Mouse (Mus musculus): ENCODE measurements around the gene Trak1. TPM values are rescaled to one million over a fixed set of nuclear protein-coding genes. Genes with fewer than 3 reads are reported as not detected.

Trak1 gene
- 100 to 1,000 TPM; 203 to 207 TPM for total RNA-seq (2021)
- long read RNA-seq, experiment 1, full-length matches to known transcripts = 93 of 225 reads
- long read RNA-seq, experiment 1, partial matches to known transcripts = 64 of 225 reads
- long read RNA-seq, experiment 1, other reads (novel, unspliced or antisense) = 68 of 225 reads
- long read RNA-seq, experiment 2, full-length matches to known transcripts = 85 of 210 reads
- long read RNA-seq, experiment 2, partial matches to known transcripts = 42 of 210 reads
- long read RNA-seq, experiment 2, other reads (novel, unspliced or antisense) = 83 of 210 reads

GRCm38 (mm10) chr9:121297171-121298064, at the start of gene Trak1:
Gene Trak1 (plus strand): TSS chr9:121297502.
- DNase-seq = peak; percentile 71

- peak; percentile 90 for DNase-seq
Observed at GRCm38 (mm10) chr9:121247956-121248775, 49.1 kb upstream of the Trak1 start.

DNA sequence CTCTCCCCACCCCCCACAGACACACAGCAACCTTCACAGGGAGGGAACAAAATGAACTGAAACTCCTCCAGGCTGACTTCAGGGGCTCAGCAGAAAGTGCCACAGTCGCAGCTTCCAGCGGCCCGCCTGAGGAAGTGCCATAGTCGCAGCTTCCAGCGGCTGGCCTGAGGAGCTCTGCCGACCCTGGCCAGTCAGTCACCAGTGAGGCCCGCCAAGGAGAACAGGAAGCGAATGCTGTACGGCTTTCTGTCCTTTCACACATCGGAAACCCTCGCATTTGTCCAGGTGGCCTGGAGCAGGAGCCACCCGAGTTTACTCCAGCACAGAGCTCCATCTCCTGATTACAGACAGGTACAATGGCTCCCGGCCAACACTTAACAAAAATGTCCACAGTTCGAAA, 47.5 kb upstream of the Trak1 start:
- peak; percentile 6 for DNase-seq

- no peak for DNase-seq
Observed at GRCm38 (mm10) chr9:121250854-121251253, 46.4 kb upstream of the Trak1 start.

- DNase-seq = peak; percentile 7
Observed at GRCm38 (mm10) chr9:121253983-121254382, 43.3 kb upstream of the Trak1 start.

DNA sequence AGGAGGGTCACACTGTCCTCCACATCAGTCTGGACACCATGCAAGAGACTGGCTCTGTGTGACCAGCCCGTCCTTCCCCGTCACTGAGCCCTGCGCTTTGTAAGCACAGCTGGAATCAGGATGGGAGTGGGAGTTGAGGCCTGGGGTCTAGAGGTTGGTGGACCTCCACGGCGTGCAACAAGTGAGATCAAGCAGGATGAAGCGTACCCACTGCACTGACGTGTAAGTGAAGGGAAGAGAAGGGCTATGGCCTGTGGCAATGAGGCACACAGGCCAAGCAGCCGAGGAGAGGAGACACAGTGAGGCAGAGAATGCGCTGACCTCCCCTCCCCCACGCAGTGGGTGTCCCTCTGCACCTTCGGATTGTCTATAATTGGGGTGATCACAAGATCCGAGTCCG, 42.5 kb upstream of the Trak1 start:
- DNase-seq = peak; percentile 3

- peak; percentile 2 for DNase-seq
Observed at GRCm38 (mm10) chr9:121257106-121257505, 40.2 kb upstream of the Trak1 start.

- DNase-seq = no peak
Observed at GRCm38 (mm10) chr9:121265307-121265706, 32.0 kb upstream of the Trak1 start.

DNA sequence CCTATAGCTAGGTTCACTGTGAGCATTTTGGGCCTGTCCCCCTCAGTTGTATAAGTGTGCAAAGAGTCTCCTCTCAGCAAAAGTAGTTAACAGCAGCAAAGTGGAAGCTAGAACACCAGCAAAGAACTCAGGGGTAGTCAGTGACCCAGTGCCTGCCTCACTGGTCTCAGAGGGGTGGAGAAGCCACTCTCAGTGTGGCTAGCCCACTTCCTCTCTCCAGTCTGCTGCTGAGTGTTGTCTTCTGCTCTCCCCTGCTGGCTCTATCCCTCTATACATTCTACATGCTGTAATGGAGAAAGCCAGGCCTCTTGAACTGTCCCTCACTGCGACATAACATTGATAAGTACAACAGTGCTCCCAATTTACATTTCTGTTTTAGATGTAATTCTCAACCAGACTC, 26.2 kb upstream of the Trak1 start:
- no peak for DNase-seq

DNA sequence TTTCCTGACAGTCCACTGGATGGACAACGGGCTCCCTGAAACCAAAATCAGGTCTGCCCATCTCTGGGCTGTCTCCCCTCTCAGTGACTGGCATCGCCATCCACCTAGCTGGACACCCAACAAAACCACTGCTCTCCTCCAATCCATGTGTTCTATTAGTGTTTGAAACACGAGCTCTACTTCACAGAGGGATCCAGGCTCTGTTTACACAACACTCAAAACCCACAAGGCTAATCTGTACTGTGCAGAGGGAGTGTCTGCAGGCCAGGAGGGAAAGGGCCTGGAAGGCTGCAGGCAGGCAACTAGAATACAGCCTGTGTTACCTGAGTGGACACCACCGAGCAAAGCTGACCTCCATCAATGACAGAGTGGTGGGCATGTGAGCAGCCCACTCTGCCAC, 25.7 kb upstream of the Trak1 start:
- DNase-seq = no peak

- DNase-seq = no peak
Observed at GRCm38 (mm10) chr9:121276745-121277117, 20.6 kb upstream of the Trak1 start.

DNA sequence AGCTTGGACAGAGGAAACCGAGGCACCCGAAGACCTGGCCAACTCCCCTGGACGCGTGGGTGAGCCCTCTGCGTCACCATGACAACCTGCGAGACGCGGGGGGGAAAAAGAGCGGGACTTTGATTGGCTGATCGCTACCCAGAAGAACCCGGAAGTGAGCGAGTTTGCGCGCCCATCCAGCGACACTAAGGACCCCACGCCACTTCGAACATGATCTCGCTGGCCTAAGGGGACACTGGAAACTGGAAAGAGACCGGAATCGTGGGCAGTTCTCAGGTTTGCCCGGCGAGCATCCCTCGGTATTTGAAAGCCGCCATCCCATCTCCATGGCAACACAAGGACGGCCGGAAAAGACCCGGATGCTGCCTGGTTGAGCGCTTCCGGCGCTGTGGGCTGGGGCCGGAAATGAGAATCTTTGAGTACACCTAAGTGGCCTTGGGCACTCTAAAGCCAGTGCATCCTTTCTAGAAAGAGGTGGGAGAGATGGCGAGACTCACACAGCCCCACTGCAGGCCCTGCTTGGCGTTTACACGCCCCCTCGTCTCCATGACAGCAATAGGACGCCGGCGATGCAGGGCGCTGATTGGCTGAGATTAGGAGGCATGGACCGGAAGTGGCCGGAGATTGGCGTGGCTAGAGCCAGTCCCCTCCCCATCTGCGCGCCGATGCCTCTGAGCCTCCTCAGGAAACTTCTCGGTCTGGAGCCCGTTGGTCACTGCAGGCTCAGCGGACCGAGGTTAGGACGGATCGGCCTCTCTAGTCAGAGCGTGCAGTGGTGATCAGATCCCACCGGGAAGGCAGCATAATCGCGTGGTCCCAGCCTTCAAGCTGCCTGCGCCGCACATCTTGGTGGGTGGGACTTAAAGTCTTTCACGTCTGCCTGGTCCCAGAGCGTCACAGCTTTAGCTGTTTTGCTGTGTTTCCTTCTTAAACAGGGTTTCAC, 19.9 kb upstream of the Trak1 start, which contains the start of gene Ulk4:
Gene Ulk4, minus strand, starts transcription at position 80 of the 943 bp plus-strand sequence.
- peak; percentile 85 for DNase-seq

GRCm38 (mm10) chr9:121279216-121279615, 18.1 kb upstream of the Trak1 start:
- DNase-seq = no peak

GRCm38 (mm10) chr9:121281891-121282290, 15.4 kb upstream of the Trak1 start:
- DNase-seq = no peak

DNA sequence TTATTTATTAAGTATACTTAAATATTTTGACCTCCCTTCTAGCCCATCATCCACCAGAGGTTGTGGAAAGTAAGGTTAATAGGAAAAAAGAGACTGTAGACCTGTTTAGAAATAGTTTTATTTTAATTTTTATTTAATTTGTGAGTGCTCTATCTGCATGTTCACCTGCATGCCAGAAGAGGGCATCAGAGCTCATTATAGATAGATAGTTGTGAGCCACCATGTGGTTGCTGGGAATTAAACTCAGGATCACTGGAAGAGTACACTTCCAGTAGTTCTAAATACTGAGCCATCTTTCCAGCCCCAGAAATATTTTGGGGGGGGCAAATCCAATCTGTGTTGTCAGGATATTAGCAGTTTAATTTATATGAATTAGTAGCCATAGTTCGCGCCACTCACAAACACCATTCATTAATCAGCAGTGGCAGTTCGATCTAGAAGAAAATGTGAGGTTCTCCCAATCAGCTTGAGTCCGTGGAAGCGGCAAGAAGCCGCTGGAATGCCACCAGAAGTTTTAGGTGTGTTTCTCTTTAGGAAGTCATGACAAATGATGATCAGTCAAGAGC, 13.6 kb upstream of the Trak1 start:
- no peak for DNase-seq

DNA sequence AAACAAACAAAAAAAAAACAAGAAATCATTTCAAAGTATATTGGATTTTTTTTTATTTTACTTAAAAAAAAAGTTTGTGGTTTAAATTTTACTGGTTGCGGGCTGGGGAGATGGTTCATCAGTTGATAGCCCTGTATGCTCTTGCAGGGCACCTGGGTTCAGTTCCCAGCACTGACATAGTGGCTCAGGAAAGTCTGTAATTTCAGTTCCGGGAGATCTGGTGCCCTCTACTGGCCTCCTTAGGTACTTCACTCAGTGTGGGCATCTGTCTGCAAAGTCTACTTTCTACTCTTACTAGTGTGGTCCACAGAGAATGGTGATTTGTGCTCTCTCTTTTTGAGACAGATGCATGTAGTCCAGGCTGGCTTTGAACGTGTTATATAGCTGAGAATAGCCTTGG, 12.9 kb upstream of the Trak1 start:
- no peak for DNase-seq

GRCm38 (mm10) chr9:121285341-121286324, 11.7 kb upstream of the Trak1 start:
- DNase-seq = peak; percentile 60

DNA sequence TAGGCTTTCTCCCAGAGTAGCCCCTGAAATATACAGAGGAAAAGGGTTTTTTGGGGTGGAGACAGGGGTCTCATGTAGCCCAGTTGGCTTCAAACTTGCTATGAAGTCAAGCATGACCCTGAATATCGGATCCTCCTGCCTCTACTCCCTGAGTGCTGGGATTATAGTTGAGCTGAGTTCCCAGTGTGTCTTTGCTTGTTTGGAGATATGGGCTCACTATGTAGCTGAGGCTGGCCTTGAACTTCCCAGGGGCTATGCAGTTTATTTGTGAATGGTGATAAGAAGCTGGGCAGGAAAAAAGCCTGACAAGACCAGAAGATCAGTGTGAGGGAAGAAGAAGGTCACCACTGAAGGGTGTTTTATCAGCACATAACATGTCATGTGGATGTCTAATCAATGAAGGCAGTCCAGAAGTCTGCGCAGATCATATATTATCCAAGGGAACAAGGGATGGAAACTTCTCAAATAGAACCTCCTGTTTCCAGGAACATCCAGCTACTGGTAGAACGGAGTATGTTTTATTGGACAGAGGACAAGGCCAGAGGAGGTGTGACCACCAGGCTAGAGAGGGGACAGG, 10.9 kb upstream of the Trak1 start:
- no peak for DNase-seq

DNA sequence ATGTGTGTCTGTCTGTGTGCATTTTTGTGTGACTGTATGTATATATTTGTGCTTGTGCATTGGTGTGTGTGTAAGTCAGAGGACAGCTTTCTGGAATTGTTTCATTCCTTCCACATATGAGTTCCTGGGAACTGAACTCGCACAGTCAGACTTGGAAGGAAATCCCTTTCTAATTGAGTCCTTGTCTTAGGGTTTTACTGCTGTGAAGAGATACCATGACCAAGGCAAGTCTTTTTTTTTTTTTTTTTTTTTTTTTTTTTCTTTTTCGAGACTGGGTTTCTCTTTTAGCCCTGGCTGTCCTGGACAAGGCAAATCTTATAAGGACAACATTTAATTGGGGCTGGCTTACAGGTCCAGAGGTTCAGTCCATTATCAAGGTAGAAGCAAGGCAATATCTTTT, 6.0 kb upstream of the Trak1 start:
- DNase-seq = no peak

Data from gastrocnemius, postnatal 10 days (tissue).